Mouse (Mus musculus) granulocyte monocyte progenitor cell, adult 5-6 weeks (primary cell): ENCODE measurements at regions not wholly inside any gene's neighbourhood (a gene's known extent, or its start where the extent isn't known, plus 50 kb on each side); places are given as distances from the start of the nearest gene placed in this dataset.
"Not testable (repeated sequence)": the region's sequence is repeated elsewhere in the genome, so short reads cannot be mapped to it uniquely, and the experiment has no call there.

ENCODE experiments used
- ATAC-seq: replicated peaks from 2 replicates; pipeline ENCODE4 v1.8.0; 2016; ENCODE audit warnings: mild to moderate bottlenecking, moderate TSS enrichment, inconsistent platforms; ENCODE audit not compliant: poor library complexity, severe bottlenecking

DNA sequence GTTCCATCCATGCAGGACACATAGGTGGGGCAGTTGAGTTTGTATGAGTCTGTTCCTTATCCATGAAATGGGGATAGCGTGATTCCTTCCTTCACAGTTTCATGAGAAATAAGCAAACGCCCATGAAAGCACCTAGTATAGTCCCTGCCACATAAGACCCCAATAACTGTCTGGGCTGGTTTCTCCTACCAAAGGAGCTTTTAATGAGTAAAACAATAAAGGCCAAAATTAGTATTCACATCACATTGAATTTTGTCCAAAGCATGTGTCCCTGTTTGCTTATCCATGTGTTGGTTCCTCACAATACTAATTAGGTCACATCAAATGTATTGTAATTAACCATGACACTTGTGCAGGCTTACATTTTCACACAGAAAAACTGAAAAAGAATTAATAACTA, 221.3 kb downstream of the Prdm13 start:
- no peak for ATAC-seq

DNA sequence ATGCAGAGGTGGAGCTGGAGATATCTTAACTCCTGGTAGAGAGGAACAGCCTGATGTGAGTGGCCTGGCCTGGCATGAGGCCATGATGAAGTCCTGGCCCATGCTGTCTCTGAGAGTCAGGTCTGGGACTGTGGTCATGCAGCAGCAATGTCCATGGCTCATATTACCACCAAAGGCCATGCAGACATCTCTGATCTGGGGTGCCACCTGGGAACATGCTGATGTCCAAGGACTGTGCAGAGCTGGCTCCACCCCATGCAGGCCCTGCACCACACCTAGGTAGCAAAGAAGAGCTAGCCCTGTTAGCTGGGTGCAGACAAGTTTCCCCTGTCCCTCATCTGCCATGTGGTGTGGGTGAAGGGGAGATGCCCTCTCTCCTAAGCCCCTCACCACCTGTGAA, 244.5 kb downstream of the Prdm13 start:
- ATAC-seq, result no peak

DNA sequence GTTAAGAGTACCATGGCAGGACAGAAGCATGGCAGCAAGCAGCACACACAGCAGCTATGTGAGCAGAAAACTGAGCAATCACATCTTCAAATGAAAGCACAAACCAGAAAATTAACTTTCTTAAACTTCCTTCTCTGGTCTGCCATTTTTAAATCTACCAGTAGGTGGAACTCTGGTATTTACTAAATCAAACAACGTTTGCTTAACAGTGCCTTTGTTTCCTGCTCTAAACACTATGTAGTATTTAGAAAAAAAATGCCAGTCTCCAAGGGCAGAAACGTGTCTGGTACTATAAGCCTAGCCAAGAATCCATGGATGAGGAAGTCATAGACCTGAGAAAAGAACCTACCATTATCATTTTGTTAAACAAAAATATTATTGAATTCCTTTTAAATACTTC, 249.1 kb downstream of the Prdm13 start:
- no peak for ATAC-seq

DNA sequence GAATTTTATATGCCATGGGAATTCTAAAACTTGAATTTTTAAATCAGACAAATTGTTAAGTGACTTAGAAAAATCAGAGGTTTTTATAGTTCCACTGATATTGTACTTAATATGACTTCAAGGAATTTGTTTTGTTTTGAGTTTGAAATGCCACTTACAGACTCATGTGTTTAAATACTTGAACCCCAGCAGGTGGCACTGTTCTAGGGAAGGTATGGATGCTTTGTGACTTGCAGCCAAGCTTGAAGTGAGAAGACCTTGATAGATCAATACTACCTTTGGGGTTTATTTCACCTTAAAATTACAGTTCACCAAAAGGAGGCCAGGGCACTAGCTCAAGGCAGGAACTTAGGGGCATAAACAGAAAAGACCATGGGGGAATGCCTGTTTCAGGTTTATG, 277.9 kb downstream of the Prdm13 start:
- no peak for ATAC-seq

DNA sequence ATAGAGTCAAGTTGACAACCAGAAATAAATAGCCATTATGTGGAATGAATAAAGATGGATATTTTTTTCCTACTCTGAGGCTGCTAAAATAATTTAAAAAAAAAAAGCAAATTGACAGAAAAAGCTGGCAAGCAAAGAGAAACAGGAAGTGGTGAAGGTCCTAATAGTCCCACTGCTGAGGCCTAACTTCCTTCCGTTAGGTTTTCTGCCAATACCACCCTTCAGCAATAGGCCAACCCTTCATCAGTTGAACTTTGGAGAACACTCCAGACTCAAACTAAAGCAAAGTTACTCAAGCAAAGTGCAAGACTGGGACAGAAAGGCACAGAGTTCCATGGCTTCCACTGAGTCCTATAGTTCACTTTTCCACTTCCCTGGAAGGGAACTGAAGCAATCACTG, 316.4 kb downstream of the Prdm13 start:
- ATAC-seq, result peak; percentile 35; the same call in 1 of the 2 replicates

DNA sequence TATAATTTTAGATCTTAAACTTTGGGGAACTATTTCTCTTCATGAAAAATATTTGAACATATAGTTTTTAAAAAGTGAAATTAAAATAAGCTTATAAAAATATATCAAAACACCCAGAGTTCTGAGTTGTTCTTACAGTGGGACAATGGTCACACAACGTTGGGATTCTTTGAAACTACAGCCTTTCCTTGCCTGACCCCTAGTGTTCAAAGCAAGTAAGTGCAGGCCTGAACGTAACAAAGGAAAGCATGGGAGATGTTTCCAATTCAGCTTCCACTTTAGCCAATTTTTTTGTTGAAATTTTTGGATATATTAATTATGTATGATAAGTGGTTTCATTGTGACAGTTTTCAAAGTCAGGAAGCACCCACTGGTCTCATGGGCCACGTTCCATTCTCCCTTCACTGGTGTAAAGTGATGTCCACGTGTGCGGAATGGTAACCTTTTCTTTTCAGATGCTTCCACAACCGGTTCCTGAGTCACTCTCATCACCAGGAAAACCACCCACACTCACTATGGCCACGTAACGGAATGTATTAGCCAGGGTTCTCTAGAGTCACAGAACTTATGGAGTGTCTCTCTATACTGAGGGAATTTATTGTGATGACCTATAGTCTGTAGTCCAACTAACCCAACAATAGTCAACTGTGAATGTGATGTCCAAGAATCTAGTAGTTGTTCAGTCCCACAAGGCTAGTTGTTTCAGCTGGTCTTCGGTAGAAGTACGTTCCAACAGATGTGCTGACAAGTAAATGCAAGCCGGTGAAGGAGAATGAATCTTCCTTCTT, 317.3 kb downstream of the Prdm13 start:
- peak; percentile 91 for ATAC-seq

DNA sequence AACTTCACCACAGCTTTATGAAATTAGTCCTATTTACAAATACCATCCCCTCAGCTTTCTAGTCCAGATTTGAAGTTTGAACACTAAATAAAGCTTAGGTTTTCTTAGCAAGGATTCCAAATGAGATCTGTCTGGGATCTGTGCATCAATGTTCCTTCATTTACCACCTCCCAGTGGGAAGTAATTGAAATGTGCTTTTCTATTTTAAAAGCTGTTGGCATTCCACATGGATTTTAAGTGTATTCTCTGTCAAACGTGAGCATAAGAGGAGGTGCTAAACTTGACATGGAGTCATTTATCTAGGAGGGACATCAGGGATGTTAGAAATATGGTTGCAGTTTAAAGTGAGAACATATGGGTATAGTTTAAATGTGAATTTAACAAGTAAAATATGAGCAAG, 364.0 kb downstream of the Prdm13 start:
- ATAC-seq, result no peak

DNA sequence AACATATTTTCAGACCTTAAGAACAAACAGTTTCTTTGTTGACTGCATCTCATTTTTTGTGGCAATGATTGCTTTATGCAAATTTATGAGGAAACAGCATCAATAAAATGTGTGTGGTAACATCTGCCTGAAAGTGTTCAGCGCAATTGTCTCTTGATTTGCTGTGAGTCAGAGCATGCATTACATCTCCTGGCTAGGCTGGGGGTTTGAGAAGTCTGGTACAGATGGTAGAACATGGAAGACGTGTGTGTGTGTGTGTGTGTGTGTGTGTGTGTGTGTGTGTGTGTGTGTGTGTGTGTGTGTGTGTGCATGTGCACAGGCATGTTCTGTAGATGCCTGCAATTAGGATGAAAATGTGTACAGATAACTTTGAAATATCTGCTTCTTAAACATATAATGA, 376.5 kb downstream of the Prdm13 start:
- not testable (repeated sequence) for ATAC-seq

DNA sequence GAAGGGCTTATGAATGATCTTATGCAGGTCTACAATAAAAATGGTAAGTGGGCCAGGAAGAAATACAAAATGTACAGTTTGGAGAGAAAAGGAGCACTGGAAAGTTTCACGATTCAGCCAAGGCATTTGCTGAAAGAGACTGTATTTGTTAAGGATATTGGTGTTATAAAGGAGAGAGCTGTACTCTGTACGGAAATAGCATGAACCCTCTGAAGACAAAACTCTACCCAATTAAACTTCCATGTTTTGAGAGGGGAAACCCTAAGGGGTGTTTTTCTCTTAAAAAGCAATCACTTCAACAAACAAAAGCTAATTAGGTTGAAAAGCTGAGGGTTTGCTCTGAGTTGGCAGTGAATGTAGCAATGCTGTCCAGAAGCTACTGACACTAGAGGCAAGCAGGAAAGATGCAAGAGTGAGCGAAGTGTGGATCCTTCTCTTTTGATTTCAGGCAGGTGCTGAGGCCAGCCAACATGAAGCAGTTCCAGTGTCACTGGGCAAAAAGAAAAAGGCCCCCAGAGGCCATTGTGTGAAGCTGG, 378.2 kb downstream of the Prdm13 start:
- no peak for ATAC-seq

DNA sequence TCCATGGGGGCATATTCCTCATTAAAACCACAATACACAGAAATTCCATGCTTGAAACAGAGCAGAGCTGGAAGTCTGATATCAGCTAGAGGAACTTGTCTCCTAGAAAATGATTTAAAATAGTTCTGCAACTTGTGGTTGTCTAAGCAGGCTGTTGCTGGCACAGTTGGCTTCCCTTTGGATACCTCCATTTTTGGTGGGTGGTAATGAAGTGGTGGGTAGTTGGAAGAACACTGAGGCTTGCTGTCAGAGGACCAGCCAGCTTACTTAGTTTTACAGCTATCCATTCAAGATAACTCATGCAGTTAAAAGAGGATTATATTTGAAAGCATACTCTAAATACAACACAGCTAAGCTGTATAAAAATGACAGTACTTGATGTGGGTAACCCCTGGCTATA, 385.6 kb downstream of the Prdm13 start:
- ATAC-seq, result no peak

DNA sequence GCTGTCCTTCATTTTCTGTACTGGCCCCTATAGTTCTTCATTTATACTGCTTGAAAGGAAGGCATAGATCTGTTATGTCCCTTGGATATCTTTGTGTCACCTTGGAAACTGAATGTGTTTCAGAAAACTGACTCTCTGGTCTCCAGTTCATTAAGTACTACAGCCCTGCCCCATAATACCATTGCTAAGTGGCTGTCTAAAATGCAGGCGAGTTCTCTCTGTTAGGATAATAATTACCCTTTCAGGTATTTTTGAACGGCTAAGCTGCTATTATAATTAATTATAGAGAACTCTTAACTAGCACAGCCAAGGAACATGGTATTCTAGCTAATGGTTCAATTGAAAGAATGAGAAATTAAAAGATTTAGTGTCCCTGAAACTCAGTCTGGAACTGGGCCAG, 418.5 kb downstream of the Prdm13 start:
- ATAC-seq, result no peak

DNA sequence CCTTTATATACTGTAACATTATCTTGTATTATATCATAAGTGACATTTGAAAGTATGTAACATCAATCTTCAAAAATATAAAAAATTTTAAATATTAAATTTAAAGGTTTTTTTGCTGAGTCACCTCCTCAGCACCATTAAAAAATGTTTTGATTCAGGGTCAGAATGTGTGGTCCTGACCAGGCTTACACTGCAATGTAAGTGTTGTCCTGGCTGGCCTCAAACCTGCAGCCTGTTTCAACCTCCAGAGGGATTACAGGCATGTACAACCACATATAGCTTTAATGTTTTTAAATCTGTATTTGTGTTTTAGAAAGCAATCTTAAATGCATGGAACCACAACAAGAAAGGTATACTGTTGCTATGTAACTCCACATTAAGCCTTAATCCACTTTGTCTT, 418.9 kb downstream of the Prdm13 start:
- no peak for ATAC-seq

DNA sequence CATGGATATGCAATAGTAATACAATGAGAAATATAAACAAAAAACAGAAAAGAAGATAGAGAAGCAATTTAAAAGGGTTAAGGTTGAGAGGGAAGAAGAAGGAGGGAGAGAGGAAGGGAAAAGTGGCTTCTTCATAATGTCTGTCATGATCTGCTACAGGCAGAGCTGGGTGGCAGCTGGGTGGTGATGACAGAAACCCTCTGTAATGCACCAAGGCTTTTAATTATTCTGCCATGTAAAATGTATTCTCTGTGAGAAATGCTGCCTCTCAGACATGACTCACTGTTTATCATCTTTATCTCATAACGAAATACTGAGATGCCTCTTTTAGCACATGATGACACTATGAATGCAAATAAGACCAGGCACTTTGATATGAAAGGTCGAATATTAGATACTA, 435.4 kb downstream of the Prdm13 start:
- no peak for ATAC-seq

DNA sequence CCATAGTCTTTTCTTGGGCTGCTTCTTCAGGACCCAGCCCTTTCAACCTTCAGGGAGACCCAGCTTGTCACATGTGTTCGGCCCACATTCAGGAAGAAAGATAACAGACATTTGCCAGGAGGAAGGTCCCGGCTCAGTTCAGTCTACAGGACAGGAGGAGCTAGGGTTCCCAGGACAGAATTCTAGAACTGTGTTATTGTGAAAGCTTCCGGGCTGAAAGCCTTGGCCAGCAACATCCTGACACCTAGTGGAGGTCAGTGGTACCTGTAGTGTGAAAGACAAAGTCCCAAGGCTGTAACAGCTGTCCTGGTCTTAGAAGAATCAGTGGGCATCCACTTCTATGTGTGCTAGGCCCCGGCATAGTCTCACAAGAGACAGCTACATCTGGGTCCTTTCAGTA, 463.1 kb downstream of the Prdm13 start:
- peak; percentile 65 for ATAC-seq

DNA sequence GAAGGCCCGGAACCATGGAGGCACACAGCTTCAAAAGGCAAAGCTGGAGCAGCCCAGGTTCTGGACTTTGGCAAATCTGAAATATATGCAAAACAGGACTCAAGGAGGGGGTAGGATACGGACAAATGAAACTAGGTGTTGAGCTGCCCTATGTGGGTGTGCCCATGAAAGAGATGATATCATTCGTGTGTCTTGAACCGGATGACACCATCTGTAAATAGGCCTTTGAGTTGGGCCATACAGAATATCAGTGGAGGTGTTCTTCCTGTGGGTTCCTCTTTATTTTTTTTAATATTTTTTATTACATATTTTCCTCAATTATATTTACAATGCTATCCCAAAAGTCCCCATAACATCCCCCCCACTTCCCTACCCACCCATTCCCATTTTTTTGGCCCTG, 478.1 kb downstream of the Prdm13 start:
- no peak for ATAC-seq

DNA sequence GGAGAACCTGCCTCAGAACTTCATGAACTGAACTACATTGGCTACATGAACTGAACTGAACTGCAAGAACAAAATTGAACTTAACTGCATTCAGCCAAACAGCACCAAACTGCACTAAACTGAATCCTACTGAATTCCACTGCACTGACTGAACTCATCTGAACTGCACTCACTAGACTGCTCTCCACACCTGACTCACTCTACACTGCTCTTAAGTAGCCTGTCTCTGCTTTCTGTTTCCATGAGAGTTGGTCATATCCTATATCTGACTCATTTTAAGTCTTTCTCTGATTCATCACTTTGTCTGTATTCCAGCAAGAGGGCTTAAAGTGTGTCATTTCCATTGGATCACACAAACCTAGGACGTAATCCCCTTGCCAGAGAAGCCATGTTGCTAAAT, 490.1 kb downstream of the Prdm13 start:
- ATAC-seq, result no peak

DNA sequence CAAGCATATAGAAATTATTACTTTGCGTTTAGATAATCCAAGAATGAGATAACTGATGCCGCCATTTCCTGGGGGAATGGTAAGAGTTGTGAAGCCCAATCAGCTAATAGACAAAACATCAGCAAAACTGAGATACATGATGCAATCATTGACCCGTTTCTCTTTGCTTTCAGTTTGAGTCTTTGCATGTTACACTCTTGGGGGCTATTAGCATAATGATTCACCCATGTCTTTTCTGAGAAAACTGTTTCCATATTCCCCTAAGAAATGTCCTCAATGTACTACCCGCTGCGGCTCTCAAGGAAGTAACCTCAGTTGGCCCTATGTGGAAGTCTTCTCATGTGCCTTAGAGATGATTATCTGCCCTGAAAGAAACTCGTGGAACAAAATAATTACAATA, 512.0 kb downstream of the Prdm13 start:
- ATAC-seq, result no peak

DNA sequence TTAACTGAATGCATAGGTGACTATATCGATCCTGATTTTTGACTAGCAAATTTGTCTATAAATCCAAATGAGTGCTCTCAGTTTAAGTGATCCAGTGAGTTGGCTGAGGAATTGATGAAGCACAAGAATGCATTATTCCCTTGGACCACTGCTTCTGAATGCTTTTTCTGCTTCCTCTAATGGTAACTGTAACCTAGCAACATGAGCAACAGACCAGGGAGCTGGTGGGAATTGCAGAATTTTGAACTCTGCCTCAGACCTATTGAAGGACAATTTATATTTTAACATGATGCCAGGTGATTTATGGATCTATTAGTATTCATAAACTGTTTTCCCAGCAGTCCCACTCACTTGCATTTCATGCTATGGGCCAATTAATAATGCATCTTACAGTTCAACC, 512.7 kb downstream of the Prdm13 start:
- ATAC-seq, result no peak

DNA sequence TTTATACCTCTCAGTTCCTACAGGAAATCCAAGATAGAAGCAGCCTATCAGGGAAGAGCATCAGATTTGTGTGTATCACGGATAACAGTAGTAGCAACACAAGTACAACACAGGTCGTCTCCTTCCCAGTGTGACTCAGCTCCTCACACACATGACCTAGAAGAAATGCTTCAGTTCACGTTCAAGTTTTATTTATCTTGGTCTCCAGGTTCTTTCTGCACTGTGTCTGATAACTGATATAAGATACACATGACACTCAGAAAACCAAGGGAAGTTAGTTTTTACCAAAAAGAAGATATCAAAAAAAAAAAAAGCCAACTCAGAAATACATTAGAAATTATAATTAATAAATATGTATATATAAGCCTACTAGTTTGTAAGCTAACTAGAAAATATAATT, 515.0 kb downstream of the Prdm13 start:
- no peak for ATAC-seq

DNA sequence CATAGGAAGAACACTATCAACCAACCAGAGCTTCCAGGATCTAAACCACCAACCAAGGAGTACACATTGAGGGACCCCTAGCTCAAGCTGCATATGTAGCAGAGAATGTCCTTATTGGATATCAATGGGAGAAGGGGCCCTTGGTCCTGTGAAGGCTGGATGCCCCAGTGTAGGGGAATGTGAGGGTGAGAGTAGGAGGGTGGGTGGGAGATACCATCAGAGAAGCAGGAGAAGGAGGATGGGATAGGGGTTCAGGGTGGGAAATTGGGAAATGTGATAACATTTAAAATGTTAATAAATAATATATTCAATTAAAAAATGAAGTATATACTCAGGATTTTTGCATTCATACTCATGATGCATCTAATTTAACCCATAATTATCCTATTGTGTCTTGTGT, 523.6 kb downstream of the Prdm13 start:
- ATAC-seq, result no peak

DNA sequence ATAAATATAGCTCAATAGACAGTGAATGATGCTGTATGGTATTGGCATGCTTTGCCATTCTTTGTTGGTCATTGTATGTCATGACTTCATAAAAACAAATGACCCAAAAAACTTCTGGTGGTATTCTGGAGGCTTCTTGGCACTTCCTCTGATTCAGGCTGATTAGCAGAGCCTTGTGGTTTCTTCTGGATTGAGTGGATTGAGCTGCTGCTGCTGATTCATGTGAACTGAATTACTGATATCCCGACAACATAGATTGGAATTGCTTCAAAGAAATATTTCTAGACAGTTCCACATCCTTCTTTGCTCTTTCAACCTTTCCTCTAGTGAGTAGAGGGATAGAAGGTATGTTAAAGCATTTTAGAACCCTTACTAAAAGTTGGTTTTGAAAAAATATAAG, 559.9 kb downstream of the Prdm13 start:
- no peak for ATAC-seq

DNA sequence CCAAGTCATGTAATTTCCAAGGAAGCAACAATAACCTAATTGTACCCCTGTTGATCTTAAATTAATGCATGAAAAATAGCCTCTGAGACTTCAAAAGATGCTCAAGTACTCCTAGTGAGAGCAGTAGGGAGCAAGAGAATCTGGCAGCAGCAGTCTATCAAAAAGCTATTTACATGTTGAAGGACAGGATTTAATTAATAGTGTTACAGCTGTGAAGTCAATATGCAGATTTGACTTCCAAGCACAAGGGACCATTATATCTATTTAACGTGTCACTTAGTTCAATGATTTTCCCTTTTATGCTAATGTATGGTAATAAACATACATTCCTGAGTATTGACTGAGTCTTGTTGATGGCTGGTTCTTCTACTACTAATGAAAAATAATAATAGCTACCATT, 590.0 kb downstream of the Prdm13 start:
- no peak for ATAC-seq
